Mouse (Mus musculus) cerebellum, adult 9-11 months (tissue): ENCODE measurements at regions not wholly inside any gene's neighbourhood (a gene's known extent, or its start where the extent isn't known, plus 50 kb on each side); places are given as distances from the start of the nearest gene placed in this dataset.

Source experiments
- DNase-seq: peaks from one replicate; pipeline ENCODE4 v3.0.0; 2022

- DNase-seq: no peak
Measured at GRCm38 (mm10) chr13:45286651-45287050, 102.9 kb upstream of the Mylip start.

GRCm38 (mm10) chr13:45287217-45287616 lies 102.3 kb upstream of the Mylip start:
- no peak for DNase-seq

GRCm38 (mm10) chr13:45289976-45290375 lies 99.6 kb upstream of the Mylip start:
- DNase-seq: no peak

- DNase-seq: no peak
Measured at GRCm38 (mm10) chr13:45294691-45295090, 94.9 kb upstream of the Mylip start.

- peak; percentile 4 for DNase-seq
Measured at GRCm38 (mm10) chr13:45300610-45301009, 88.9 kb upstream of the Mylip start.

- no peak for DNase-seq
Measured at GRCm38 (mm10) chr13:45301191-45301905, 88.2 kb upstream of the Mylip start.

- DNase-seq: no peak
Measured at GRCm38 (mm10) chr13:45302796-45303195, 86.7 kb upstream of the Mylip start.

- DNase-seq: no peak
Measured at GRCm38 (mm10) chr13:45306177-45306576, 83.4 kb upstream of the Mylip start.

GRCm38 (mm10) chr13:45307226-45307625 lies 82.3 kb upstream of the Mylip start:
- no peak for DNase-seq

GRCm38 (mm10) chr13:45319646-45320045 lies 69.9 kb upstream of the Mylip start:
- DNase-seq: no peak

GRCm38 (mm10) chr13:45325736-45326293 lies 63.7 kb upstream of the Mylip start:
- DNase-seq: no peak

GRCm38 (mm10) chr13:45326751-45327150 lies 62.8 kb upstream of the Mylip start:
- peak; percentile 5 for DNase-seq

GRCm38 (mm10) chr13:45330561-45330960 lies 59.0 kb upstream of the Mylip start:
- no peak for DNase-seq

- DNase-seq: no peak
Measured at GRCm38 (mm10) chr13:45332031-45332430, 57.5 kb upstream of the Mylip start.

GRCm38 (mm10) chr13:45333634-45334033 lies 55.9 kb upstream of the Mylip start:
- DNase-seq: no peak
